Mouse (Mus musculus): Measurements from ENCODE around the gene March5. TPM values are rescaled to one million over a fixed set of nuclear protein-coding genes. Genes with fewer than 3 reads are reported as not detected.

March5 gene
- polyA plus RNA-seq, 1 experiment from 2014 or later, result 144 TPM

Other genes with a start within 250 kb of the March5 start
- gene Cpeb3, start 1.1 kb downstream of the March5 start, polyA plus RNA-seq (2016; fragmentation: Nextera tagmentation; extraction: Ambion mirVana), result 1.0 and 1.3 TPM in 2 replicates
- gene Ide, start 130.3 kb downstream of the March5 start, polyA plus RNA-seq (2016; fragmentation: Nextera tagmentation; extraction: Ambion mirVana), result 31.5 and 34.3 TPM in 2 replicates
- gene Kif11, start 168.9 kb downstream of the March5 start, polyA plus RNA-seq (2016; fragmentation: Nextera tagmentation; extraction: Ambion mirVana), result 72.1 and 74.7 TPM in 2 replicates
- gene Hhex, start 227.3 kb downstream of the March5 start, polyA plus RNA-seq (2016; fragmentation: Nextera tagmentation; extraction: Ambion mirVana), result 7.8 and 8.7 TPM in 2 replicates